Mouse (Mus musculus) cerebellum, postnatal 4 days (tissue): ENCODE measurements at regions not wholly inside any gene's neighbourhood (a gene's known extent, or its start where the extent isn't known, plus 50 kb on each side); places are given as distances from the start of the nearest gene placed in this dataset.

Experiments
- DNase-seq, 2 experiments: peaks; one replicate each; pipeline ENCODE4 v3.0.0; 2022; ENCODE audit warnings: low spot score in 2 of 2, mixed read lengths in 1 of 2

DNA sequence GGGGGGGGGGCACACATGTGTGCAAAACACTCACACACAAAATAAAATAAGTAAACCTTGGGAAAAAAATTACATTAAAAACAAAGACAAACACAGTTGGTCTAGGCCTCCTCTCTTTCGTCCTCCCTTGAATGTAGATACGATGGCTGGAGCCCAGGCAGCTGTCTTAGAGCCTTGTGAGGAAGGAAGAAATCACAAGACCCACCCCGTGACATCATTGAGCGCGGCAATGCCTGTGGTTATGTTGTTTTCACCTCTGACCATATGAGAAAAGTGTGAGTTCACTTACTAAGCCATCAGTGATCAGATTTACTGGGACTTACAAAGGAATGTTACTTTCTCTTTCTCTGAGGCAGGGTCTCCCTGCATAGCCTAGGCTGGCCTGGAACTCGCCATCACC lies 64.8 kb upstream of the Slc6a6 start:
- no peak for DNase-seq

DNA sequence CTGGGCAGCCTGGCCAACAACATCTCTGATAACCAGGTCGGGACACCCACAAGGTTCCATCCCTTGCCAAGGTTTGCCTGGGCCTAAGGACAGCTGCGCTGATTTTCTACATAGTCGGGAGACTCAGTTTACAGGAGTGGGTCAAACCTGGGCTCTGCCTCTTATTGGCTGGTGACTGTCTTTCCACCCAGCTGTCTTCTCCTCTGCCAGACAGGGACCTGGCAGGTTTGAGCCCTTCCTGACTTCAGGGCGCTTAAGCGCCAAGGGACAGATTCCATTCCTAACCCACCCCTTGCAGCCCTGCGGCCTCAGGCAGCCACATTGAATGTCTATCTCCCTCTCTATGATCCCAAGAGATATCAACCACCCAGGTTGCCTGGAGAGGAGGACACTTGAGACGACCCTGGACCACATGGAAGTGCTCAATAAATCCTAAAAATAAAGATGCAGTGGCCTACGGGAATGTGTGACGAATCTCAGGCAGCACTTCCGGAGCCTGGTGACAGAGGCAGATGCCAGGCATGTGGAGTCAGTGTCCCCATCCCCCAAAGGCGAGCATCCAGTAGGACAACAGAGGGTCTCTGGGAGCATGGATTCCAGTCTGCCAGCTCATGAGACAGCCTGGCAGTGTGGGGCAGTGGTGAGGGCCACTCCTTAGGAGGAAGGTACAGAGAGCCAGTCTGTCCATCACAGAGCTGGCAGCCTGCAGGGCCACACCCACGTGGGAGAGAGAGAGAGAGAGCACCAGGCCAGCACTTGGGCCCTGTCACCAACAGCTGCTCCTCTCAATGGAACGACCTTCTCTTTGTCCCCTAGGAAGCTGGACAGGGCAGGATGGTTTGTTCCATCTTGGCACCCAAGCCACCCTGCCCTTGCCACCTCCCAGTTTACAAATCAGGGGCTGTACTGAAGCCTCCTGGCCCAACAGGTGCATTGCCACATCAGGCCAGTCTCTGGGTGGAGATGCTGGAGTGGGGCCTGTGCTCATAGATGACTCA lies 63.8 kb upstream of the Slc6a6 start:
- DNase-seq: no peak

DNA sequence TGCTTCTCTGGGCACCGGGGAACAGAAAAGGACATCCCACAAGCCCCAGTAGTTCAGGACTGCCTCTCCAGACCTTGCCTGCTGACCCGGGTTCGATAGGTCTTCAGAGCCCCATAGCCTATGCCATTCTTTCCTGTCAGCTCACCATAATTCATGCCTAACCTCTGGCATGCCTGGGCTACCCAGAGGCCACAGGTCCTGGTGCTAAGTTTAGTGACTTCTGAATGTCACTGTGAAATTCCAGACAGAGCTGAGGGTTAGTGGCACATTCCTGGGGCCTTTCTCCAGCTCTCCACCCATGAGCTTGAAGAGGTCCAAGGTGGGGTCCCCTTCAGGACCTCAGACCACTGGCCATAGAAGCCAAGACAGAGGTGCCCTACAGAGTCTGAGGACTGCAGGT lies 62.4 kb upstream of the Slc6a6 start:
- no peak for DNase-seq

DNA sequence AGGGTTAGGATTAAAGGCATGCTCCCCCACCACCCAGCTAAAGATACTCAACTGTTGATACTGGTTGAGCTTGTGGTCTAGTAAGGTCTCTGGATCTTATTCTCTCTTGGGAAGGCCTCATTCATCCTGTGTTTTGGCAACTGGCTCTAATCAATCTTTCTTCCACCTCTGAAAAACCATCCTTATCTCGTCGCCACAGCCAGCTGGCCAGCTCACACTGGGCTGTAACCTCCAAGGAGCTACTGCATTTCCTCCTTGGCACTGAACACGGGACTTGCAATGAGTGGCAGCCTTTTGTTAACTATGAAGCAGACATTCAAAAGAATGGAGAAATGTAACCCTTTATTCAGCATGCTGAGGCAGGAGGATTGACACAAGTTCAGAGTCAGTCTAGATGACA lies 61.4 kb upstream of the Slc6a6 start:
- no peak for DNase-seq

DNA sequence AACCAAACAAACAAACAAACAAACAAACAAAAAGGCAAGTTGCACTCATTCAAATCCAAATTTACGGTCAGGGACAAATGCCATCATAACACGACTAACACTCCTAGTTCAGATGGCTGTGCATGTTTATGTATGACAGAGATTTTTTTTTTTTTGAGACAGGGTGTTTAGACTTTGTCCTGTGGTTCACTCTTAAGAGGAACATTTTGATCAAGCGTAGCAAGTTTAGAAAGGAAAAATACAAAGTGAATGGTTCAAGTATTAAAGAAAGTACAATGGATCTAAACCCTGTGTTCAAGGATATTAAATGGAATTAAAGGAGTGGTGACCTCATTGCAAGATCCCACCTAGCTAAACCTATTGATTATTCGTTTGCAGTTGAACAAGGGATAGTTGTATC lies 60.2 kb upstream of the Slc6a6 start:
- DNase-seq: no peak

DNA sequence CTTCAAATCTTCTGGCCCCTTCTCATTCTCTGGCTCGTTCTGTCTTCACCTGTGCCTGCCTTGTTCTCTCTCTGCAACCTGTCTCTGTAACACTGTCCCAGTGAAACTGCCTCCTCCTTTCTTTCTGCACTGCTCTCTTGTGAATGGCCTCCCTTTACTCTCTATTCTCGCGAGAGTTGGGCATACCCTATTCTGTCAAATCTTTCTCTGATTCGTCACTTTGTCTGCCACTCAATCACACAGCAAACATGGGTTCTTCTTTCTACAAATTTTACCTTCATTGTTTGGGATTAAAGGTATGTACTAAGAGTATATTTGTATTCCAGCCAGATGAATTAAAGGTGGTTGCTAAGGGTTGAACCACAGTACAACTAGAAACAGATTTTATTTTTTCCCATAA lies 54.6 kb upstream of the Slc6a6 start:
- DNase-seq: no peak

DNA sequence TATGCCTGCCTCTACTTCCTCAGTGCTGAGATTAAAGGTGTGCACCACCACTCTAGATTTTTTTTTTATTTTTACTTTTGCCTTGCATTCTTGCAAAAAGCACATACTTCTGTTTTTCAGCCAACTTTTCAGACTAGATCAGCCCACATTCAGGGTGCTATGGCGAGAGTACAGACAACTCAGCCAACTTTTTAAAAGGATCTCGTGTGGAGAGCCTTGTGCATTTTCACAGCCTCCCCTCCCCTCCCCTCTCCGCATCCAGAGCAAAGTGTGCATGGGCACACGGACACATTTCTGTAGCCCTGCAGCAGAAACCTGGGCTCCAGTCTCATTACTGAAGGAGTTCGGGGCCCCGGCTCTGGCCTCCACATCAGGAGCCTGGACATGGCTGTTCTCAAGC lies 52.6 kb upstream of the Slc6a6 start:
- DNase-seq: no peak
